Mouse (Mus musculus) megakaryocyte, adult 5-6 weeks (primary cell): Measurements from ENCODE around the gene Elane. TPM values are rescaled to one million over a fixed set of nuclear protein-coding genes. Genes with fewer than 3 reads are reported as not detected.

Source experiments
- ATAC-seq: 2 replicates; pipeline ENCODE4 v1.8.0; 2016; ENCODE audit warnings: mild to moderate bottlenecking, inconsistent platforms; ENCODE audit not compliant: poor library complexity, severe bottlenecking
- total RNA-seq, 2 experiments: library from RNA; stranded (forward) in 1 of 2; stranded (reverse) in 1 of 2; fragments of 153-499, 151-499 nt in 1 of 2; fragments of 221-1000, 200-1000 nt in 1 of 2; gene quantifications; 2 replicates each; pipeline versions ENCODE4 v1.2.3 to v1.2.4; 2015 to 2017

Gene Elane
- total RNA-seq, 2 experiments from 2014 or later: 164 to 366 TPM

GRCm38 (mm10) chr10:79857894-79858293 lies 28.2 kb upstream of the Elane start:
- no peak for ATAC-seq

GRCm38 (mm10) chr10:79858416-79859074 lies 27.5 kb upstream of the Elane start:
- ATAC-seq: no peak

- no peak for ATAC-seq
Observed at GRCm38 (mm10) chr10:79859116-79859515, 26.9 kb upstream of the Elane start.

DNA sequence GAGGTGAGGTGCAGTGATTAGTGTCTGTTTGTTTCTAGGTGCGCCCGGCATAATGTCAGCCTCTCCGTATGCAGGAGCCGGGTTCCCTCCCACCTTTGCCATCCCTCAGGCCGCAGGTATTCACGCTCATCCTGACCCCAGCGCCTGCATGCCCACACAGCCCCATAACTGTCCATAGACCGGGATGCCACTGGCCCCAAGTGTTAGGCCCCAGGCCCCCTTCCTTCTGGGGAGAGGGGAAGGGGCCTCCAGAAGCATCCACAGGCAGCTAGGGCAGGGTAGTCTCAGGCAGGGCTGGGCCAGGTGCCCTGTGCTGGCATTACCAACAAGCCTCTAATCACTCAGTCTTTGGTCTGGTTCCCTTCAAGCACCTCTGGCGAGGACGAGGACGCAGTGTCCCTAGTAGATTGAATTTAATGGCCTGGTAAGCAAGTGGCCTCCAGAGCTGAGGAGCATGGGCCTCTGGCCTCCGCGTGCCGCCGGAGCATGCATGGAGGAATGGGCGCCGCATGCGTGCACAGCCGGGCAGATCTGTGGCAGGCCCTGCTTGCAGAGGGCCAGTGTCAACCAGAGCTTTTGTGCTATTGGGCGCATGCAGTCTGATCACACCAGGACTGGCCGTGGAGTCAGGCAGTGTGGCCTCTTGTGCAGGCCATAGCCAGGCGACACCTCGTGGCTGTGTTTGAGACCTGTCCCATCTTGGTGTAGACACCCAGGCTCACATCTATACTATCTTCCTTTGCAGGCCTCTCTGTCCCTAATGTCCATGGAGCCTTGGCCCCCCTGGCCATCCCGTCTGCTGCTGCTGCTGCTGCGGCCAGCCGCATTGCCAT lies 25.8 kb upstream of the Elane start:
- ATAC-seq: no peak

DNA sequence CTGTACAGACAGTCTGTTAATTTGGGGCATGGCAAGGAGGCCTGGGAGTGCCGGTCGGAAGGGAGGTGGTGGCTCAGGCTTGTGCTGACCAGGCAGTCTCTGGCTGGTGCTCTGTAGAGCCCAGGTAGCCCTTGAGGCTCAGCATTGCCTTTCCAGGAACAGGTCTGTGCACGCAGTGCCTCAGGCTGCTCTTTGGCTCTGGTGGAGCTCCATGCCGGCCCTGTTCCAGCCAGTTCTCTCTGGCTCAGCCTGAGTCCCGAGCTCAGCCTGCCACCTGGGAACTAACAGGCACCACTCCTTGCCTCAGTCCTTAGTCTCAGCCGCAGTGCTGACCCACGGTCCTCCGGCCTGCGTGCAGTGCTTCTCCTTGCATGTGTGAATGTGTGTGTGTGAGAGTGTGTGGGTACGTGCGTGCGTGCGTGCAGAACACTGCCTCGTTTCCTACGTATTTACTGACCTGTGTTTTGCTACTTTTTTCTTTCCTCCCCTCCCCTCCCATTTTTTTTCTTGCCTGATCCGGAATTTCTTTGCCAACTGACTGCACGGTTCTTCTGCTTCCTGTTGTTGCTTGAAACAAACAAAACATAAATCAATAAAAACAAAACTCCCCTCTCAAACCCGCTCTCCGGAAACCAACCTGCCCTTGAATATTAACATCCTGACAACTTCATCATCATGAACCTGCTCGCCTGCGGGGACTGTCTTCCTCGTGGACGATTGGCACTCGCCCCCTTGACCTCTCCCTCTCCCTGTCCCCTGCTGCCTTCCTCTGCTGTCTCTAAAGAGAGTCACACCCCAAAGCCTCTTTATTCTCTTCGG lies 24.6 kb upstream of the Elane start:
- no peak for ATAC-seq

DNA sequence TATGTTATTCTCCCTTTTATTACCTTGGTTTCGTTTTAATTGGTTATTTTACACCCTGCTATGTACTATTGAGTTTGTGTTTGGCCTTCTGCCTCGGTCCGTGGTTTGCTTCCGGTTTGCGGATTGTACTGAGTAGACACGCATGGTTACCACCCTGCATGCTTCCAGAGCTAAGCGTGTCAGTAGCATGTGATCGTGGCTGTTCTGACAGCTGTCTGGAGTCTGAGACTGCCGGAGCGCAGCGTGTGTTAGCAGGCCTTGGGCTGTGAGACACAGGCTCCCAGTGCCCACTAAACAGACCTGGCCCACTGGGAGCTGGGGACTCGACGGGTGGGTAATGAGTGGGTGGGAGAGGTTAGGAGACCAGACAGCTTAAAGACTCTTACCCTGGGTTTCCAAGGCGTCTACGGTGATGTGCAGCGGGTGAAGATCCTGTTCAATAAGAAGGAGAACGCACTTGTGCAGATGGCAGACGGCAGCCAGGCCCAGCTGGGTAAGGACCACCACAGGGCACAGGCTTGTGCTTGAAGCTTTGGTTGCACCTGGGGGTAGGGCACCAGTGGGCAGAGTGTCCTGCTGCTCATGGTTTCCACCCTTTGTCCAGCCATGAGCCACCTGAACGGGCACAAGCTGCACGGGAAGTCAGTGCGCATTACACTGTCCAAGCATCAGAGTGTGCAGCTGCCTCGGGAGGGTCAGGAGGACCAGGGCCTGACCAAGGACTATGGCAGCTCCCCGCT lies 23.8 kb upstream of the Elane start:
- no peak for ATAC-seq

GRCm38 (mm10) chr10:79862925-79863324 lies 23.1 kb upstream of the Elane start:
- ATAC-seq: no peak

DNA sequence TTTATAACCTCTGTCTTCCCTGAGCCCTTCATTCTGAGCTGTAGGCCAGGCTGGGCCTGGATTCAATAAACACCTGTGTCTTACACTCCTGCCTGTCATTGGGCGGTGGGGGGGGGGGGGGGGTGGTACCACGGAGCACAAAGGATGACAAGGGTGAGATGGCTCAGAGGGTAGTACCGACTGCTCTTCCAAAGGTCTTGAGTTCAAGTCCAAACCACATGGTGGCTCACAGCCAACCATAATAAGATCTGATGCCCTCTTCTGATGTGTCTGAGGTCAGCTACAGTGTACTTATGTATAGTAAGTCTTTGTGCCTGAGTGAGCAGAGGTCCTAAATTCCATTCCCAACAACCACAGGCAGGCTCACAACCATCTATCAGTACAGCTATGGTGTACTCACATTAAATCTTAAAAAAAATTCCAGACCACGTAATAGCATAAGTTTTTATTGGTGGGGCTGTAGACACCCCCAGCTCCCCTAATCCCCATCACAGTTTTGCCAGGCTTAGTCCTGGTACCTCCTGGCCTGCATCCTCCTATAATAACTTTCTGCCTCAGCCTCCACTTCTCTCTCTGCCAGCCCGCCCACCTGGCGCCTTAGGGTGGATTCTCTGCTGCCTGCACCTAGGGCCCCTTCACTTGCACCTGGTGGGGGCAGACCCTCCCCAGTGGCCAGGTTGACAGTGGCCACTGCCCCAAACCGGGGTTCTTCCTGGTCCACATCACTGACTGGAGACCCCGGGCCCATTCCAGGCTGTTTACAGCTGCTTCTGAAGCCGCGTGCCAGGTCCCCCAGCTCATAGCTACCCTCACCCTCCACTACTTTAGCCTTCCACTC lies 21.5 kb upstream of the Elane start:
- no peak for ATAC-seq

DNA sequence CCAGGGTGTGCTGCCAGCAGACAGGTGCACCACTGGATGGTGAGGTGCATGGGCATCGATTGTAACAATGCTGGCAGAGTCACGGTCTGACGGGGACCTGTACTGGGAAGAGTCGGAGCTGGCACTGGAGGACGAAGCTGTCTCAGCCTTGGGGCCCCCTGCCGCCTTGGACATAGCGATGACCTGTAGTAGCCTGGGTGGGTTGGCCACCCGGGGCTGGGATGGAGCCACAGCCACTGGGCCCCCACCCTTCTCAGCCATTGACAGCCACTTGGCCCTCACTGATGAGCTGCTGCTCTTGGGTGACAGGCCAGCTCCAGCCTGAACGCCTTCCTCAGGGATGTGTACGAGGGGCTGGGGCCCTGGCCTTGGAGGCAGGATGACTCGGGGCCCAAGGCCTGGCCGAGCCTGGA lies 20.9 kb upstream of the Elane start:
- ATAC-seq: no peak

DNA sequence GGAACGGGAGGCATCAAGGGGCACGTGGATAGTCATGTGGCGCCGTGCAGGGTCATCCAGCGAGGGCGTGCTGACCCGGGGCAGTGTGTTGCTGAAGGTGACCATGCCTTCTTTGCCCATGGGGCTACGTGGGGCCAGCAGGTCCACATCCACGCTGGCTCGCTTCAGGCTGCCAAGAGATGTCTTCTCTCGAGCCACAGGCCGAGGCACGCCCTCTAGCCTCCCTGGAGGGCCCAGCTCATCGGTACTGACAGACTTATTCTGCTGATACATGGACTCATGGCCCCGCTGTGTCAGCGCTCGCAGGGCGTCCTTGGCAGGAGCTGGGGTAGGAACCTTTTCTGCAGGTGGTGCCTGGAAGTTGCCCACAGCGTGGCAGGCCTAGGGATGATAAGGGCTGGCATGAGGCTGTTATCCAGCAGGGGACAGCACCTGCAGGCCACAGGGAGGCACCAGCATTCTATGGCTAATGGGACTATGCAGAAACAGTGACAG lies 20.2 kb upstream of the Elane start:
- peak; percentile 63 for ATAC-seq

DNA sequence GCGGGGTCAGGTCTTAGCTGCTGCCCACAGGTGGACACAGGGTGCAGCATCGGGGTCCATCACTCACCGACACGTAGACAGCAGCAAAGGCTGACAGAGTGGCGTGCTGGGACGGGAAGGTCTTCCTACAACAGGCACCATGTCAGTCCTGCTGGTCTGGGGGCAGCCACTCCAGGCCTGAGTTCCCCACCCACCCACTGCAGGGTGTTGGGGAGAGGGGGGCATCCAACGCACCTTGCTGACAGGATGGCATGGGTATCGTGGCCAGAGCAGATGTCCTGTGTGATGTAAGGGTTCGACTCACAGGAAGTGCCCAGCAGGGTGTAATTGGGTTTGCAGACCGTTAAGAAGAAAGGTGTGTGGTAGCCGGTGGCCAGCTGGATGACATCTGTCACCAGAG lies 19.4 kb upstream of the Elane start:
- ATAC-seq: no peak

DNA sequence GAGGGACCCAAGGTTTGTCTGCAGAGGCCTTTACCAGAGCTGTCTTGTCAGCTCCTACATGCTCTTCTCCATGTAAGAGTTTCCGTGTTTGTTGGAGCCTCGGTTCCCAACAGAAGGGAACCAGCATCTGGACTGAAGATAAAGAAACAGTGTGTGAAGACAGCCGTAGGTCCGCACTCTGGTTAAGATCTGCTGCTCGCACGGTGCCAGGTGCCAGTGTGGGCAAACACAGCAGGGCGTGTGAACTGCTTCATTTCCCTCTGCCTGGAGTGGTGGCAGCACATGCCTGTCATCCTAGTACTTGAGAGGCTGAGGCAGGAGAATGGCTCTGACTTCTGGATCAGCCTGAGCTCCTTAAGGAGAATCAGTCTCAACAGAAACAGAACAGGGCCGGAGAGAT lies 14.2 kb upstream of the Elane start:
- no peak for ATAC-seq

- ATAC-seq: no peak
Observed at GRCm38 (mm10) chr10:79872862-79873261, 13.2 kb upstream of the Elane start.

DNA sequence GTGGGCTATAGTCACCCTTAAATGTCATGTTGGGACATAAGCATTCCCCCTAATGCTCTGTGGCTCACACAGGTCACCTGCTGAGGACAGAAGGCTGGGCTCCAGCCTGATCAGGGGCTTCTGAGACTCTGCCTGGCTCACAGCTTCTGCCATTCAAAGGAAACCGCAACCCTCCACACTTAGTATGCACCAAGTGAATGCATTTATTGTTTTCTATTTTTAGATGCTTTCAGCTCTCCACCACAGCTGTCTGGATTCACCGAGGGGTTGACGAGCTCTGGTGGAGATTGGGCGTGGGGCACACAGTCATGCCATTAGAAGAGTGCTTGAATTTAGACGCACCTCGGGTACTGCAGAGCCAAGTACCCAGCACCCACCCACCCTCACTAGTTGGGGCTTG lies 12.7 kb upstream of the Elane start:
- ATAC-seq: no peak

DNA sequence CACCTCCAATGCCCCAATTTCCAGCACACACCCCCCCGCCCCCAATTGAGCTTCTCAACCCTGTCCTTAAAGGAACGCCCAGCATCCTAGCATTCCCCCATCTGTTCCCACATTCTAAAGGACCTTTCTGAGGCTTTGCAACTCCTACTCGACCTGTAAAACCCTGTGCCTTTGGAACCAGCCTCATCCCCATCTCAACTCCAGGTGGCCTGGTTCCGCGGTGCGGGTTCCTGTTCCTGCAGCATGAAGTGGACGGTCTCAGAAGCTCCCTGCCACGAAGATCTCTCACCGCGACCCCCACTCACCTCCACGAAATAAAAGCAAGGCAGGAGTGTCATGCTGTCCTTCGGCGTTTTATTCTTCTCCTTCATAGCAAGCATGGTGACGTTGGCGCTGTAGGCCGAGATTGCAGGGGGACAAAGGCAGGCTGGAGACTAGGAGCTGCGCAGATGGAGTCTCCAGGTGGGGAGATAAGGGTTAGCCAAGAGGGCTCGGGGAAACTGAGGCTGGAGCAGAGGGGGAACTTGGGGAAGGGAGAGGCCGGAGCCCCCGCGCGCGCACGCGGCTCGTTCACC lies 12.2 kb upstream of the Elane start:
- ATAC-seq: no peak

DNA sequence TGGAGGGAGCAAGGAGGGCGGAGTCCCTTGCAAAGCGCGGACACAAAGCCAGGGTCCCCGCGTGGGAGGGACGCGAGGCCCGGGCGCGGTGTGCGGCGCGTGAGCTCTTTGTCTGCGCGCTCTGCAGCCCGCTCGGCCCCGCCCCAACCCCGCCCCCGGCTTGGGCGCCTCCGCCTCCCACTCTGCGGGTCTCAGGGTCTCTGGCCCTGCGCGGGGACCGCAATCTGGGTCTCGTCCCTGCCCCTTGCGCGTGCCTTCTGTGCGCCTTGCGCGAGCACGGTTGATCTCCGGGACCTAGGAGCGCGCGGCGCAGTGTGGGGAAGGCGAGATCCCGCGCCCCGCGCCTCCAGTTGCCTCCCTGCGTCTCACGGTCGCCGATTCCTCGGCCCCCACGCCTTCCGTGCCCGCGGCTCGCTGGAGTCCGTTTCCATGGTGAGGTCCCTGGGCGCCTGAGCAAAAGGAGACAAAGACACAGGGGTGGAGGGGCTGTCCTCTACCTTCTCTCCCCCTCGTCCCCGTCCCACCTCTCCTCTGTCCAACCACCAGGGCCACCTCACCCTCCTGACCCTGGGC lies 11.7 kb upstream of the Elane start, which contains the start of the genes Prtn3 and Plppr3:
Prtn3 (plus strand) TSS at position 187 of the 573 bp plus-strand sequence.
Plppr3 (minus strand) TSS at position 345 of the 573 bp plus-strand sequence.
- ATAC-seq: peak; percentile 21

GRCm38 (mm10) chr10:79877174-79877573 lies 8.9 kb upstream of the Elane start:
- ATAC-seq: peak; percentile 30

- peak; percentile 66 for ATAC-seq
Observed at GRCm38 (mm10) chr10:79877757-79878156, 8.3 kb upstream of the Elane start.

DNA sequence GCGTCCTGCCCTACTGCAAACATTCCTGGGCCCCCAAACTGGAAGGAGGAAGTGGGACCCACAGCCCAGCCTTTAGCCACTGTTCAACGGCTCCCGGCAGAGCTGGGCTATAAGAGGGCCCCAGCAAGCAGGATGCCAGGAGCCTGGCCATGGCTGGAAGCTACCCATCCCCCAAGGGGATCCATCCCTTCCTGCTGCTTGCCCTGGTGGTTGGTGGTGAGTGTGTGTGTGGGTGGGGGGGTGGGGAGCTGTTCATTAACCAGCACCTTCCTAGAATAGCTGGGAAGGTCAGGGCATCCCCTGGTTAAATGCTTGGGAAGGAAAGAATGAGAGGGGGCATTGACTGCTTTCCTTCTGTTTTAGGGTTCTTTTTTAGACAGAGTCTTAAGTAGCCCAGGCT lies 6.5 kb upstream of the Elane start:
- no peak for ATAC-seq
